Mouse (Mus musculus) hindbrain, embryonic 16.5 days (tissue): ENCODE data around the gene Cdk6. TPM values are rescaled to one million over a fixed set of nuclear protein-coding genes. Genes with fewer than 3 reads are reported as not detected.

Experiments used
- ATAC-seq: fragments of 200-750 bp; cut with Nextera tagmentation; 2 replicates; pipeline ENCODE4 v1.8.0; 2017; ENCODE audit warnings: moderate TSS enrichment, moderate library complexity
- H3K27ac ChIP-seq: fragments of 300-500 bp; sonication (generic); 2 replicates; pipeline ENCODE4 v1.5.1; 2014; ENCODE audit warnings: low read depth, mild to moderate bottlenecking, control low read depth, low read length, moderate library complexity
- H3K27me3 ChIP-seq: fragments of 300-500 bp; sonication (generic); replicated peaks from 2 replicates; pipeline ENCODE4 v1.6.1; 2014; ENCODE audit warnings: low read length; ENCODE audit not compliant: control insufficient read depth, insufficient read depth
- H3K36me3 ChIP-seq: fragments of 300-500 bp; sonication (generic); 2 replicates; pipeline ENCODE4 v1.6.1; 2014; ENCODE audit warnings: mild to moderate bottlenecking, low read length, moderate library complexity, mixed read lengths; ENCODE audit not compliant: control insufficient read depth, insufficient read depth
- H3K4me1 ChIP-seq: fragments of 300-500 bp; sonication (generic); 2 replicates; pipeline ENCODE4 v1.6.1; 2014; ENCODE audit warnings: low read depth, low read length; ENCODE audit not compliant: control insufficient read depth, insufficient read depth
- H3K4me2 ChIP-seq: fragments of 300-500 bp; sonication (generic); 2 replicates; pipeline ENCODE4 v1.6.1; 2014; ENCODE audit warnings: mild to moderate bottlenecking, low read length, control low read depth, moderate library complexity
- H3K4me3 ChIP-seq: fragments of 300-500 bp; sonication (generic); 2 replicates; pipeline ENCODE4 v1.5.1; 2014; ENCODE audit warnings: mild to moderate bottlenecking, low read length, control low read depth, moderate library complexity
- H3K9ac ChIP-seq: fragments of 300-500 bp; sonication (generic); 2 replicates; pipeline ENCODE4 v1.6.1; 2014; ENCODE audit warnings: low read depth, mild to moderate bottlenecking, control low read depth, low read length, moderate library complexity
- H3K9me3 ChIP-seq: fragments of 300-500 bp; sonication (generic); 2 replicates; pipeline ENCODE4 v1.6.1; 2014; ENCODE audit warnings: mild to moderate bottlenecking, low read length, moderate library complexity; ENCODE audit not compliant: control insufficient read depth
- WGBS: fragments of 180-500 bp; shearing (Covaris S2); extraction: QIAGEN DNeasy Blood & Tissue Kit; methylation state at CpG from one replicate; pipeline ENCODE4 v1.1.7; 2014; 5-methylcytosine and 5-hydroxymethylcytosine counted together
- polyA plus RNA-seq: library from polyadenylated mRNA; unstranded; fragments of >200 nt; fragmentation: Nextera tagmentation; extraction: Ambion mirVana; gene quantifications from 2 replicates; pipeline ENCODE4 v1.2.1, GENCODE M21; 2015

The Cdk6 gene
- polyA plus RNA-seq, 1 experiment from 2014 or later, result 13.9 TPM

- no peaks in the 10 kb centered on the region for H3K27me3 ChIP-seq
- H3K9ac ChIP-seq, result no peak overlapping the region
- 64% methylated on average over 3 of the region's 3 CpGs for WGBS
- no peak overlapping the region for H3K4me3 ChIP-seq
- ATAC-seq, result no peak
- H3K4me2 ChIP-seq, result no peak overlapping the region
- H3K4me1 ChIP-seq, result no peaks in the 10 kb centered on the region
- H3K36me3 ChIP-seq, result no peaks in the 10 kb centered on the region
- H3K9me3 ChIP-seq, result no peaks in the 10 kb centered on the region
- H3K27ac ChIP-seq, result no peak overlapping the region
Observed at GRCm38 (mm10) chr5:3536592-3537212, 195.4 kb downstream of the Cdk6 start.

DNA sequence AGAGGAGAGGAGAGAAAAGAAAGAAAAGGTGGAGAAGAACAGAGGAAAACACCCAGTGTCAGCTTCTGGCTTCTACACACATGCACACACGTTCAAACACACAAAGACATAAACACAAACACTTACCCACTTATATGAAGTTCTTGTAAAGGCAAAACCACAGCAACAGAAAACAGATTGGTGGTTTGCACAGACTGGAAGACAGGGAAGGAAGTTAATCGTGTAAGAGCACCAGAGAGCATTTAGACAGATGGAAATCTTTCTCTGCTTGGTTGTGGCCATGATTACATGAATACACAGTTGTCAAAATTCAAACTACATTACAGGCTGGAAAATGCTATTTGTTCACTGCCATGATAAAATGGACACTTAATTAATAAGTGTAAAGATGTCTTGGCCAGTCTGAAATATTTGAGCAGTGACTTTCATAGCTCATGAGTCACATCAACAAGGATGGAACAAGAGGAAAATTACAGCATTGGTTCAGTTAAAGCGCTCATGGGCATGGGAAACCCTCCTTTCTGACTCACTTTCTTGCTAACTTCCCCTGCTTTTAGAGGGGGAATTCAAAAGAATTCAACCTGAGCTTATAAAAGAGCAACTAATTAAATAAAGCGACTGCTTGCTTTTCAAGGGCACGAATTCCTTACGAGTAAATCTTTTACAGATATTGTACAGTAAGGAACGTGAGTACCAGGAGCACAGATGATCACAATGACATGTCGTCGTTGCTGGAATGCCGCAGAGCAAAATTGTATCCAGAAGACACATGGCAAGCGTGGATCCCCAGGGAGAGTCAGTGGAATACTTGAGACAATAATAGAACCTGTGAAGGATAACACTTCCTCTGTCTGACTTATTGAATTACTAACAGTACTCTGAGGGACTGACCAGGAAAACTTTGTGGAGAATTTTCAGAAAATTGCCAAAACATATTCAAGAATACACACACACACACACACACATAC is 197.5 kb downstream of the Cdk6 start:
- H3K27ac ChIP-seq, result no peak overlapping the region
- no peak overlapping the region for H3K9ac ChIP-seq
- H3K4me2 ChIP-seq, result no peak overlapping the region
- H3K36me3 ChIP-seq, result no peaks in the 10 kb centered on the region
- WGBS, result 69% methylated on average over 11 of the region's 11 CpGs
- H3K27me3 ChIP-seq, result no peaks in the 10 kb centered on the region
- H3K4me1 ChIP-seq, result no peaks in the 10 kb centered on the region
- no peak overlapping the region for H3K4me3 ChIP-seq
- no peak for ATAC-seq
- no peaks in the 10 kb centered on the region for H3K9me3 ChIP-seq

DNA sequence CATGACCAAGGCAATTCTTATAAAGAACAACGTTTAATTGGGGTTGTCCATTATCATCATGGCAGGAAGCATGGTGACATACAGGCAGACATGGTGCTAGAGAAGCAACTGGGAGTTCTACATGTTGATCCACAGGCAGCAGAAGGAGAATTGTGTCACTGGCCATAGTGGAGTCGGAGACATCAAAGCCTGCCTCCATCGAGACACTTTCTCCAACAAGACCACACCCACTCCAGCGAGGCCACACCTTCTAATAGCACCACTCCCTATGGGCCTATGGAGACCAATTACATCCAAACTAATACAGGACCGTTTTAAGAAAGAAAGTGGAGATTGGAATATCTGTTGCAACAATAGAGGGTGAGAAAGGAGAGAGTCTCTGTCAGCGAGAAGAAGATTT is 200.6 kb downstream of the Cdk6 start:
- H3K9ac ChIP-seq, result no peak overlapping the region
- peaks cover 14% of the 10 kb centered on the region for H3K4me1 ChIP-seq
- ATAC-seq, result no peak
- no peaks in the 10 kb centered on the region for H3K36me3 ChIP-seq
- 85% methylated on average over 6 of the region's 6 CpGs for WGBS
- H3K4me3 ChIP-seq, result no peak overlapping the region
- no peak overlapping the region for H3K4me2 ChIP-seq
- H3K27ac ChIP-seq, result no peak overlapping the region
- no peaks in the 10 kb centered on the region for H3K27me3 ChIP-seq
- no peaks in the 10 kb centered on the region for H3K9me3 ChIP-seq

DNA sequence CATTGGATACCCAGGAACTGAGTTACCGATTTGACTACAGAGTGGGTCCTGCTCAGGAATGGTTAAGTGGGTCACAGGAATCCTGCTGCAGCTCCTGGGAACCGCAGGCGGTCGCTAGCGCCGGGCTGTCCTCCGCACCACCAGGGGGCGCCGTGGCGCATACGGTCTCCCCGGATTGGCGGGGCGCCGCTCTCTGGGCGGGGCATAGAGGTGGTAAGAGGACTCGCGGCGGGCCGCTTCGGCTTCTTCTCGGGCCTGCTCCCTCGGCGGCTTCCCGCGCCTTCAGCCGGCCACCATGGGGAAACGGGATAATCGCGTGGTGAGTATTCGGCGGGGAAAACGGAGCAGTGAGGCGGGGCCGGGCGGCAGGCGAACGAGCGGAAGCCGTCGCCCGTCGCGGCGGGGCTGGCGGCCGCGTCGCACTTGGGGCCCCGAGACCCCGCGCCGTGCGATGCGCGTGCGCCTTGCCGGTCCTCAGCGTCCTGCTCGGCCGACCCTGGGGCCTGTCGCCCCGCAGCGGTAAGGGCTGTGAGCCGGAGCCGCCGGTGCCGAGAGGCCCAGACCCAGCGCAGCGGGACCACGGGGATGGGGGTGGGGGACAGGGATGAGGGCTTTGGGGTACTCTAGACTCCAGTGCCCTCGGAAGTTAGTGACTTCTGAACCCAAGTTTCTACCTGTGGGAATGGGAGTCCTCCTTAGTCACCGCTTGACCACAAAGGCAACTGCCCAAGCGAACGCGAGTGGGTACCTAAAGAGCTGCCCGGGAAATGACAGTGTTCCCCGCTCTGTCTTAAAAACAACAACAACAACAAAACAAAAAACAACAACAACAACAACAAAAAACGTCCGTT is 202.6 kb downstream of the Cdk6 start, which contains the start of gene Fam133b:
Gene Fam133b, plus strand, starts transcription at position 205 of the 851 bp plus-strand sequence.
- Histone ChIP-seq H3K36me3 (no peaks in the 10 kb centered on the region), H3K9me3 (no peaks in the 10 kb centered on the region), H3K27me3 (no peaks in the 10 kb centered on the region), H3K4me2 (peak within 1 kb of the TSS; percentile 81), H3K4me1 (peaks cover 14% of the 10 kb centered on the region), H3K4me3 (peak within 1 kb of the TSS; percentile 97), H3K9ac (peak within 1 kb of the TSS; percentile 82), H3K27ac (peak within 1 kb of the TSS; percentile 89)
- peak; percentile 97 for ATAC-seq
- under 1% methylated on average over 58 of the region's 80 CpGs for WGBS

- Histone ChIP-seq H3K27me3 (no peaks in the 10 kb centered on the region), H3K4me1 (peaks cover 14% of the 10 kb centered on the region), H3K27ac (no peak overlapping the region; the same call in 1 of the 2 replicates), H3K4me3 (peak overlapping the region; percentile 97), H3K9me3 (no peaks in the 10 kb centered on the region), H3K4me2 (peak overlapping the region; percentile 81), H3K9ac (peak overlapping the region; percentile 82), H3K36me3 (no peaks in the 10 kb centered on the region)
- ATAC-seq, result peak; percentile 22; the same call in 1 of the 2 replicates
- WGBS, result 6% methylated on average over 7 of the region's 7 CpGs
Observed at GRCm38 (mm10) chr5:3544480-3544769, 203.1 kb downstream of the Cdk6 start.

DNA sequence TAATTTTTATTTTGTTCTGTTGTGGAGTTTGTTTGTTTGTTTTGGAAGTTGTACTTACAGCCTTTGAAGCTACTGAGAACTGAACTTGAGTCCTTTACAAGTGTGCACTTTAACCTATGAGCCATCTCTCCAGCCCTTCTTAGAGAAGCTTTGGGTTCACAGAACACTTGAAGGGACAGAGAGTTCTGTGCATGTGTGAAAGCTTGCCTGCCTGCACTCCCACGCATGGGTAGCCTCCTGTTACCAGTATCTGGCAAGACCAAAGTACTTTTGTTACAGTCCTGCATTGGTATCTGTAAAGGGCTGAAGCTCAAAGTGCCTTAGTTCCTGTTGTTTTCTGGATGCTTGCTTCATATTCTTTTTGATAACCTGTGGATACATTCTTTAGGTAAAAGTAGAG is 204.9 kb downstream of the Cdk6 start:
- WGBS, result 86% methylated on average over 1 of the region's 1 CpGs
- no peak overlapping the region for H3K9ac ChIP-seq

GRCm38 (mm10) chr5:3551481-3551880 is 210.2 kb downstream of the Cdk6 start:
- Histone ChIP-seq H3K4me1 (no peaks in the 10 kb centered on the region), H3K27ac (no peak overlapping the region), H3K36me3 (peaks cover 8% of the 10 kb centered on the region; the same call in 1 of the 2 replicates), H3K27me3 (no peaks in the 10 kb centered on the region), H3K9me3 (no peaks in the 10 kb centered on the region), H3K4me3 (no peak overlapping the region), H3K4me2 (no peak overlapping the region), H3K9ac (no peak overlapping the region)
- no peak for ATAC-seq
- WGBS, result 97% methylated on average over 1 of the region's 1 CpGs

More for the DNA sequence above, 204.9 kb downstream of the Cdk6 start:
- no peak overlapping the region for H3K27ac ChIP-seq
- H3K4me2 ChIP-seq, result no peak overlapping the region
- H3K27me3 ChIP-seq, result no peaks in the 10 kb centered on the region
- peaks cover 14% of the 10 kb centered on the region for H3K4me1 ChIP-seq
- no peak for ATAC-seq
- no peaks in the 10 kb centered on the region for H3K36me3 ChIP-seq
- no peak overlapping the region for H3K4me3 ChIP-seq
- H3K9me3 ChIP-seq, result no peaks in the 10 kb centered on the region

DNA sequence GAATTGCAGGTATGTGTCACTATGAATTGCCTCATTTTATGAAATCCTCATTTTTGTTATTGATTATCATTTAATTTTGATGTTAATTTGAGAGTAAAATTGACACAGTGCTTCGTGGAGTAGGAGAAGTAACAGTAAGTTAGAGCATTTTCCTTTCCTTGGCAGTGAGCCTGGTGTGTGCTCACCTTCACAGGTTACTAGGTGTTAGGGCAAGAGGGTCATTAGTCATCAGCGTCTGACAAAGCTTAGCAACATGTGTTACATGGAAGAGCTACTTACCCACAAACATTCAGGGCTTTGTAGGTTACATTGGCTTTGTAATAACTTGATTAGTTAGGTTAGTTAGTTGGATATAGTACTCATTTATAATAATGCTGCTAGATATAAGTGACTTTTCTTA is 212.9 kb downstream of the Cdk6 start:
- 94% methylated on average over 2 of the region's 2 CpGs for WGBS
- Histone ChIP-seq H3K4me1 (no peaks in the 10 kb centered on the region), H3K4me2 (no peak overlapping the region), H3K27me3 (no peaks in the 10 kb centered on the region), H3K36me3 (peaks cover 10% of the 10 kb centered on the region; the same call in 1 of the 2 replicates), H3K9ac (no peak overlapping the region), H3K4me3 (no peak overlapping the region), H3K27ac (no peak overlapping the region), H3K9me3 (no peaks in the 10 kb centered on the region)
- no peak; the same call in 1 of the 2 replicates for ATAC-seq
